Mouse (Mus musculus) embryonic facial prominence, embryonic 11.5 days (tissue): ENCODE results near the gene Arfgap3. TPM values are rescaled to one million over a fixed set of nuclear protein-coding genes. Genes with fewer than 3 reads are reported as not detected.
"Not testable (repeated sequence)": the region's sequence is repeated elsewhere in the genome, so short reads cannot be mapped to it uniquely, and the experiment has no call there.

Source experiments
- ATAC-seq: fragments of 200-750 bp; cut with Nextera tagmentation; replicated peaks from 2 replicates; pipeline ENCODE4 v1.8.0; 2017; ENCODE audit warnings: low read depth; ENCODE audit not compliant: insufficient number of reproducible peaks, low FRiP score, low TSS enrichment
- DNase-seq: peaks from one replicate; pipeline ENCODE4 v3.0.0-alpha.2; 2015; ENCODE audit warnings: low spot score
- H3K27ac ChIP-seq: fragments of 300-500 bp; sonication (generic); replicated peaks from 2 replicates; pipeline ENCODE4 v1.5.1; 2014; ENCODE audit warnings: mild to moderate bottlenecking, low read depth, low read length, control low read depth
- H3K27me3 ChIP-seq: fragments of 300-500 bp; sonication (generic); 2 replicates; pipeline ENCODE4 v1.6.1; 2014; ENCODE audit warnings: mild to moderate bottlenecking, low read length, moderate library complexity, mixed read lengths; ENCODE audit not compliant: control insufficient read depth, insufficient read depth
- H3K36me3 ChIP-seq: fragments of 300-500 bp; sonication (generic); replicated peaks from 2 replicates; pipeline ENCODE4 v1.6.1; 2014; ENCODE audit warnings: low read depth, mild to moderate bottlenecking, low read length, moderate library complexity, mixed read lengths; ENCODE audit not compliant: control insufficient read depth, insufficient read depth
- H3K4me1 ChIP-seq: fragments of 300-500 bp; sonication (generic); 2 replicates; pipeline ENCODE4 v1.6.1; 2014; ENCODE audit warnings: low read length, mixed read lengths; ENCODE audit not compliant: control insufficient read depth, insufficient read depth
- H3K4me2 ChIP-seq: fragments of 300-500 bp; sonication (generic); 2 replicates; pipeline ENCODE4 v1.6.1; 2014; ENCODE audit warnings: low read depth, mild to moderate bottlenecking, control low read depth, low read length, moderate library complexity
- H3K4me3 ChIP-seq: fragments of 300-500 bp; sonication (generic); 2 replicates; pipeline ENCODE4 v1.5.1; 2014; ENCODE audit warnings: low read depth, low read length, control low read depth
- H3K9ac ChIP-seq: fragments of 300-500 bp; sonication (generic); replicated peaks from 2 replicates; pipeline ENCODE4 v1.6.1; 2014; ENCODE audit warnings: mild to moderate bottlenecking, control low read depth, low read length
- H3K9me3 ChIP-seq: fragments of 300-500 bp; sonication (generic); replicated peaks from 2 replicates; pipeline ENCODE4 v1.6.1; 2016; ENCODE audit warnings: mild to moderate bottlenecking, low read length, inconsistent platforms, mixed read lengths; ENCODE audit not compliant: control insufficient read depth
- WGBS: fragments of 180-500 bp; shearing (Covaris S2); extraction: QIAGEN DNeasy Blood & Tissue Kit; methylation state at CpG from one replicate; pipeline ENCODE4 v1.1.7; 2014; 5-methylcytosine and 5-hydroxymethylcytosine counted together
- polyA plus RNA-seq: library from polyadenylated mRNA; unstranded; fragments of >200 nt; fragmentation: Nextera tagmentation; extraction: Ambion mirVana; gene quantifications from 2 replicates; pipeline ENCODE4 v1.2.1, GENCODE M21; 2014

The Arfgap3 gene
- polyA plus RNA-seq, 1 experiment from 2014 or later = 37.0 TPM

GRCm38 (mm10) chr15:83292261-83293056 is 57.6 kb downstream of the Arfgap3 start:
- no peaks in the 10 kb centered on the region; the same call in none of the 2 replicates for H3K4me1 ChIP-seq
- no peak overlapping the region for H3K4me3 ChIP-seq
- ATAC-seq (no peak), DNase-seq (no peak)
- H3K9ac ChIP-seq = no peak overlapping the region
- H3K27ac ChIP-seq = no peak overlapping the region
- 81% methylated on average over 13 of the region's 13 CpGs for WGBS
- H3K9me3 ChIP-seq = no peaks in the 10 kb centered on the region
- no peaks in the 10 kb centered on the region for H3K27me3 ChIP-seq
- no peak overlapping the region for H3K4me2 ChIP-seq
- H3K36me3 ChIP-seq = no peaks in the 10 kb centered on the region

- Histone ChIP-seq H3K4me2 (no peak overlapping the region), H3K9me3 (no peaks in the 10 kb centered on the region), H3K4me3 (no peak overlapping the region), H3K9ac (no peak overlapping the region), H3K36me3 (no peaks in the 10 kb centered on the region), H3K27ac (no peak overlapping the region), H3K27me3 (no peaks in the 10 kb centered on the region), H3K4me1 (no peaks in the 10 kb centered on the region; the same call in none of the 2 replicates)
- ATAC-seq = no peak
- no peak for DNase-seq
- WGBS = 81% methylated on average over 2 of the region's 2 CpGs
Measured at GRCm38 (mm10) chr15:83290899-83291298, 59.1 kb downstream of the Arfgap3 start.

- Histone ChIP-seq H3K4me1 (no peaks in the 10 kb centered on the region), H3K4me3 (no peak overlapping the region), H3K27ac (no peak overlapping the region), H3K4me2 (no peak overlapping the region), H3K36me3 (no peaks in the 10 kb centered on the region), H3K9ac (no peak overlapping the region), H3K27me3 (no peaks in the 10 kb centered on the region), H3K9me3 (no peaks in the 10 kb centered on the region)
- ATAC-seq (no peak), DNase-seq (no peak)
- WGBS = 78% methylated on average over 8 of the region's 8 CpGs
Measured at GRCm38 (mm10) chr15:83284828-83285227, 65.2 kb downstream of the Arfgap3 start.

- H3K27me3 ChIP-seq = no peaks in the 10 kb centered on the region
- no peak overlapping the region for H3K9ac ChIP-seq
- no peak overlapping the region for H3K27ac ChIP-seq
- no peak overlapping the region for H3K4me3 ChIP-seq
- no peak overlapping the region for H3K4me2 ChIP-seq
- 66% methylated on average over 5 of the region's 5 CpGs for WGBS
- no peaks in the 10 kb centered on the region for H3K9me3 ChIP-seq
- ATAC-seq (no peak), DNase-seq (no peak)
- no peaks in the 10 kb centered on the region for H3K36me3 ChIP-seq
- no peaks in the 10 kb centered on the region for H3K4me1 ChIP-seq
Measured at GRCm38 (mm10) chr15:83282397-83282796, 67.7 kb downstream of the Arfgap3 start.

GRCm38 (mm10) chr15:83281303-83281702 is 68.7 kb downstream of the Arfgap3 start:
- WGBS = 82% methylated on average over 11 of the region's 11 CpGs
- no peak for DNase-seq
- Histone ChIP-seq H3K4me2 (no peak overlapping the region), H3K27me3 (no peaks in the 10 kb centered on the region), H3K9ac (no peak overlapping the region), H3K4me1 (no peaks in the 10 kb centered on the region), H3K4me3 (no peak overlapping the region), H3K36me3 (no peaks in the 10 kb centered on the region), H3K27ac (no peak overlapping the region), H3K9me3 (no peaks in the 10 kb centered on the region)
- no peak for ATAC-seq

- H3K27ac ChIP-seq = no peak overlapping the region
- no peak overlapping the region for H3K4me2 ChIP-seq
- H3K36me3 ChIP-seq = no peaks in the 10 kb centered on the region
- no peak overlapping the region for H3K4me3 ChIP-seq
- 82% methylated on average over 5 of the region's 5 CpGs for WGBS
- no peak overlapping the region for H3K9ac ChIP-seq
- no peaks in the 10 kb centered on the region for H3K9me3 ChIP-seq
- no peaks in the 10 kb centered on the region for H3K27me3 ChIP-seq
- no peaks in the 10 kb centered on the region for H3K4me1 ChIP-seq
- DNase-seq (no peak), ATAC-seq (no peak)
Measured at GRCm38 (mm10) chr15:83278579-83278978, 71.5 kb downstream of the Arfgap3 start.

GRCm38 (mm10) chr15:83277451-83277850 is 72.6 kb downstream of the Arfgap3 start:
- H3K36me3 ChIP-seq = no peaks in the 10 kb centered on the region
- H3K9ac ChIP-seq = no peak overlapping the region
- H3K4me2 ChIP-seq = no peak overlapping the region
- no peaks in the 10 kb centered on the region for H3K9me3 ChIP-seq
- 84% methylated on average over 4 of the region's 4 CpGs for WGBS
- DNase-seq (no peak), ATAC-seq (no peak)
- no peak overlapping the region for H3K4me3 ChIP-seq
- H3K4me1 ChIP-seq = no peaks in the 10 kb centered on the region
- no peak overlapping the region for H3K27ac ChIP-seq
- no peaks in the 10 kb centered on the region for H3K27me3 ChIP-seq

GRCm38 (mm10) chr15:83274237-83274636 is 75.8 kb downstream of the Arfgap3 start:
- H3K27ac ChIP-seq, H3K4me3 ChIP-seq, ATAC-seq, DNase-seq, H3K9me3 ChIP-seq, H3K4me1 ChIP-seq, H3K36me3 ChIP-seq, H3K9ac ChIP-seq, H3K27me3 ChIP-seq, H3K4me2 ChIP-seq: not testable (repeated sequence)
